Mouse (Mus musculus) layer of hippocampus, adult 9-10 months (tissue): ENCODE data around the gene Tas1r1.

Experiments used
- DNase-seq: peaks from one replicate; pipeline ENCODE4 v3.0.0; 2022; ENCODE audit warnings: low spot score

Tas1r1 gene

DNA sequence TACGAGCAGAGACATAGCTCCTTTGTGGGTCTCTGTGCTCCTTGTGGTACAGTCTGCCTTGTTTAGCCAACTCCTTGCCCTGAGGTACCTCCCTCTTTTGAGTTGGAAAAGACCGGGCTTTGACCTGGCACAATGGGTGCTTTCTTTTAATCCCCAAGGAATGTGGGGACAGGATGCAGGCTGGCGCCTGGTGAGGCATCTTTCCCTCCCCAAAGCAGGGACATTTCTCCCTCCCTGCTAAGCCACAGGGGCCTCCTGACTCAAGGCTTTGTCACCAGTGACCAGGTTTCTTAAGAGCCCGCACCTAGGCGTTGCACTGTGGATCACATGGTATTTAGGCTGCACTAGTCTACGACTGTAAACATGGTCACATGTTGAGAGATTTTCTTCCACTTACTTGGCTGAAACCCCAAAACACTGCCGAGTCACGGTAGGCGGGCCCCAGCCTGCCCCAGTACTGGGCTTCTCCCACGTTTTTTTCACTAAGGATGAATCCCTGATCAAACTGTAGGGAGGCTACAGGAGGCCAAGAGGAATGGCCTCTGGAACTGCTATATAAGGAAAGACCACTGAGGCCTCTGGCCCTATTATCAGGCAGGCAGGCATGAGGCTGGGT lies 28.2 kb downstream of the Tas1r1 start:
- DNase-seq = no peak

DNA sequence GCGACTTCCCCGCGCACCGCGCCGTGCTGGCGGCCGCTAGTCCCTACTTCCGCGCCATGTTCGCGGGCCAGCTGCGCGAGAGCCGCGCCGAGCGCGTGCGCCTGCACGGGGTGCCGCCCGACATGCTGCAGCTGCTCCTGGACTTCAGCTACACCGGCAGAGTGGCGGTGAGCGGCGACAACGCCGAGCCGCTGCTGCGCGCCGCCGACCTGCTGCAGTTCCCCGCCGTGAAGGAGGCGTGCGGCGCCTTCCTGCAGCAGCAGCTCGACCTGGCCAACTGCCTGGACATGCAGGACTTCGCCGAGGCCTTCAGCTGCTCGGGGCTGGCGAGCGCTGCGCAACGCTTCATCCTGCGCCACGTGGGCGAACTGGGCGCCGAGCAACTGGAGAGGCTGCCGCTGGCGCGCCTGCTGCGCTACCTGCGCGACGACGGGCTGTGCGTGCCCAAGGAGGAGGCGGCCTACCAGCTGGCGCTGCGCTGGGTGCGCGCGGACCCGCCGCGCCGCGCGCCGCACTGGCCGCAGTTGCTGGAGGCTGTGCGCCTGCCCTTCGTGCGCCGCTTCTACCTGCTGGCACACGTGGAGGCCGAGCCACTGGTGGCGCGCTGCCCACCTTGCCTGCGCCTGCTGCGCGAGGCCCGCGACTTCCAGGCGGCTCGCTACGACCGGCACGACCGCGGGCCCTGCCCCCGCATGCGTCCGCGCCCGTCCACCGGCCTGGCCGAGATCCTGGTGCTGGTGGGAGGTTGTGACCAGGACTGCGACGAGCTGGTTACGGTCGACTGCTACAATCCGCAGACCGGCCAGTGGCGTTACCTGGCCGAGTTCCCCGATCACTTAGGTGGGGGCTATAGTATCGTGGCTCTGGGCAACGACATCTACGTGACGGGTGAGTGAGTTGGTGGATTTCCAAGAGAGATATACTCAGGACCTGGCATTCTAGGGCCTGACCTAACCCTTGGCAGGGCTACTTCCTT lies 29.0 kb downstream of the Tas1r1 start:
- no peak for DNase-seq

DNA sequence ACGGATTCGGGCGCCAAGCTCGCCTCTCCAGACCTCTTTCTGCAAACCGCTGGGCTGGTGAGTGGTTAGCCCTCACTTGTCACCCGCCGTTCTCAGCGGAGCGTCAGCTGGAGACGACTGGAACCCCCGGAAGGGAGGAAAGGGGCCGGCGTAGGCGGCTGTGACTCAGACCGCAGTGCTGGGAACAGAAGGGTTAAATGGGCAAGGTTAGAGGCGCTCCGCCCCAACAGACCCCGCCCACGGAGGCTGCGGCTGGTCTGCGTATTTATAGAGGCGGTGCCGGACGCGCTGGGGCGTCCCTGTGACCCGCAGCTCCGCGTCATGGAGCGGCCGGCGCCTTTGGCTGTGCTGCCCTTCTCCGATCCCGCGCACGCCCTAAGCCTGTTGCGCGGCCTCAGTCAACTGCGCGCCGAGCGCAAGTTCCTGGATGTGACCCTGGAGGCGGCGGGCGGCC lies 29.7 kb downstream of the Tas1r1 start, which contains the start of gene Klhl21:
Gene Klhl21 (plus strand): TSS at position 182 of the 454 bp plus-strand sequence.
- peak; percentile 90 for DNase-seq

DNA sequence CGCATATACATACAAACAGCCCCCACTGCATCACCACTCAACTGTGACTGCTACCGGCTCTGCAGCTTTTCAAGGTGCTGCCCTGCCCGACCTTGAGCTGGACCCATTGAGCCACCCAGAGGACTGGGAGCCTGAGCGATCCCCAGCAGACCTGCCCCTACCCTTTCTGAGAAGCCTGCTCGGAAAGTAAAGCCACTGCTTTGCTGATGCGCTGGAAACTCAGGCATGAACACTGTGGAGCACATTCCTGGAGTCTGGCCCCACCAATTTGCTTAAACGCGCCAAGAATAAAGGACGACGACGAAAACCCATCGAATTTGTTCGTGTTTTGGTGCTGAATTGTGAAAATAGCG lies 30.2 kb downstream of the Tas1r1 start:
- DNase-seq = no peak

DNA sequence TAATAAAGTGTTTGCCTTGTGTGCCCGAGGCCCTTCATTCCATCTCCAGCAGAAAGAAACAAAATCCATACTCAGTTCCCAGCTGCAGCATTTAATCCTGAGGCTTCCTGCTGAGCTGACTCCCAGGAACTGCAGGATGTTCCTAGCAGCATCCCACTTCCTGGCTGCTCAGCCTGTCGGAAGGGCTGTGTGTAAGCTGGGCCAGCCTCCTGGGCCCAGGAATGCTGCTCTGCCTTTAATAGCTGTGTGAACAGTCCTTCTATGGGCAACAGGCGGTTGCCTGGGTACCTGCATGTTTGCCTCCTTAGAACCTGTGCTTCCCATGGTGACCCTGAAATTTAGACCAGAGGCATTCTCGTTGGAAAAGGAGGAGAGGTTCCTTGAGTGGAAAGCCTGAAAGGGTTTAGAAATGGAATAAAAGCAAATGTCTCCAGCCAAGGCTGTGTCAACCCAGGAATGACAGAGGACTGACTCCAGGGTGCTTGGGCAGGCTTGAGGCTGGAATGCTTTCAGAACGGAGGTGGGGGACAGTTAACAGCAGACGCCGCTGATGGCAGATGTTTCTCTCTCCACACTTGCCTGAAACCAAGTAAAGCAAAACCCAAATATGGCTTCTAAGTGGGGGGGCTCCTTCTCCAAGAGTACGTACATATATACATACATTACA lies 30.8 kb downstream of the Tas1r1 start:
- no peak for DNase-seq

DNA sequence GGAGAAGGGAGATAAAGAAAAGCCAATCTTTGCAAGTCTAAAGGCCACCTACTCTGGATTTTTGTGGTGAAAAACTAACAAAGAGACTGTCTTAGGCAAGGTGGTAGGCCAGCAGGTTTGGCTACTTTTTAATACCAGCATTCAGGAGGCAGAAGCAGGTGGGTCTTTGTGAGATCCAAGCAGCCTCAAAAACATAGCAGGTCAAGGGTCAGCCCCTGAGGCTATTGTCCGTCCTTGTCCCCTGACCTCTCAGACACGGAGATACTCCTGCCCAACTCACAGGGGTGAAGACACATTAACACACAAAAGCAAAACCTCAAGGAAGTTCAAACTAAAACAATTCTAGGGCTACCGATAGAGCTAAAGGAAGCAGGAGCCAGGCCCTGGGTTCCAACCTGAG lies 31.6 kb downstream of the Tas1r1 start:
- no peak for DNase-seq

DNA sequence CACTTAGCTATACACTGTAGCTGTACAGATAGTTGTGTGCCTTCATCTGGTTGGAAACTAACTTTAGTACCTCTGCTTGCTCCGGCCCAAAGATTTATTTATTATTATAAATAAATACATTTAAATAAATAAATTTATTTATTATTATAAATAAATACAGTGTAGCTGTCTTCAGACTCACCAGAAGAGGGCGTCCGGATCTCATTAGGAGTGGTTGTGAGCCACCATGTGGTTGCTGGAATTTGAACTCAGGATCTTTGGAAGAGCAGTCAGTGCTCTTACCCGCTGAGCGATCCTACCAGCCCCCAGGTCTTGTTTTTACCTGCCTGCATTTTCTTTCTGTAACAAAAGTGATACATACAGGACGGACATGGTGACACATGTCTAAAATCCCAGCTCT lies 32.2 kb downstream of the Tas1r1 start:
- DNase-seq = no peak

DNA sequence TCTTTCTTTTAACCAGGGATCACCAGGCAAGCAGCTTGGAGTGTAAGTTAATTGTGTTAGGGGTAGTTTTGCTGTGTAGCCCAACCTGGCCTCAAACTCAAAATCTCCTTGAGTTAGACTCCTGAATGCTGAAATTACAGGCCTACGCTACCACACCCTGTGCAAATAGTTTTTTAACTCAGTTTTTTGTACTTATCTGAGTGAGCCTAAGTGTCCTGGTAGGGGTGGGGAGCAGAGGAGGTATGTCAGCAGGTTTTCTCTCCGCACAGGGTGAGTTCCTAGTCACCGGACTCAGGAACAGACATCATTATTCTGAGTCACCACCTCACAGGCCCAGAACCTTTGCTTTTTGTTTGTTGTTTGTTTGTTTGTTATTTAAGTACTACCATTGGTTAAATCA lies 36.3 kb downstream of the Tas1r1 start:
- DNase-seq = no peak

DNA sequence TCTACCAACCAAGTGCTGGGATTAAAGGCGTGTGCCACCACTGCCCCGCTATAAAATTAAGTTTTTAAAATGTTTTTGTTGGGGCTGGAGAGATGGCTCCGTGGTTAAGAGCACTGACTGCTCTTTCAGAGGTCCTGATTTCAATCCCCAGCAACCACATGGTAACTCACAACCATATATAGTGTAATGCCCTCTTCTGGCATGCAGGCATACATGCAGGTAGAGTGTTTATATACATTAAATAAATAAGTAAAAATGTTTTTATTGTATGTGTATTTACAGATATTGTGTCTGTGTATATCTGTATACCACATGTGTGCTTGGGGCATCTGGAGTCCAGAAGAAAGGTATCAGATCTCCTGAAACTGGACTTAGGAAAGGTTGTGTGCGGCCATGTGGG lies 37.0 kb downstream of the Tas1r1 start:
- DNase-seq = no peak

DNA sequence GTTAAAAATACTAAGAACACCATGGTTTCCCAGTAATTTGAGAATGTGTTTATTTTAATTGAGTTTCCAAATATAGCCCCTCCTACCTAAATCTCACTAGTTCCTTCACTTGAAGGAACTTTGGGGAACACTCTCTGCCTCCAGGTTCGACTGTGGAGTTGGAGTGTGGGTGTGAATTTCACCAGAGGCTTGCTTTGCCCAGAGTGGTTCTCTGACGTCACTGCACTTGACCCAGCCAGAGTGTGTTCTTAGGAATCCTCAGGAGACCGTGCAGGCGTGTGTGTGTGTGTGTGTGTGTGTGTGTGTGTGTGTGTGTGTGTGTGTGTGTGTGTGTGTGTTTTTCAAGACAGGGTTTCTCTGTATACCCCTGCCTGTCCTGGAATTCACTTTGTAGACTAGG lies 37.5 kb downstream of the Tas1r1 start:
- no peak for DNase-seq

DNA sequence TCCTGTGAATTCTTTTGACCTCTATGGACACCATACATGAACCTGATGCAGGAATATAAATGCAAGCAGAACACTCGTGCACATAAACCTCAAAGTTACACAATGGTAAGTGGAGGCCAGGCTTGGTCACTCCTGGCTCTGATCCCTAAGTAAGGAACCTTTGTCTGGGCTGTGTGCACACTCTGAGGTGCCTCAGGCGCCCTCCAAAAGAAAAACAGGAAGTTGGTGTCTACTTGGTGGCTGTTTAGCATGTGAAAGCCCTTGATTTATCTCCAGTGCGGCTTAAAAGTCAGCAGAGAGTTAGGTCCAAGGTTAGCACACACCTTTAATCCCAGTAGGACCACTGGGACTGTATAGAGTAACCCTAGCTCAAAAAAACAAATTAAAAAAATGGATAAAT lies 38.9 kb downstream of the Tas1r1 start:
- no peak for DNase-seq

DNA sequence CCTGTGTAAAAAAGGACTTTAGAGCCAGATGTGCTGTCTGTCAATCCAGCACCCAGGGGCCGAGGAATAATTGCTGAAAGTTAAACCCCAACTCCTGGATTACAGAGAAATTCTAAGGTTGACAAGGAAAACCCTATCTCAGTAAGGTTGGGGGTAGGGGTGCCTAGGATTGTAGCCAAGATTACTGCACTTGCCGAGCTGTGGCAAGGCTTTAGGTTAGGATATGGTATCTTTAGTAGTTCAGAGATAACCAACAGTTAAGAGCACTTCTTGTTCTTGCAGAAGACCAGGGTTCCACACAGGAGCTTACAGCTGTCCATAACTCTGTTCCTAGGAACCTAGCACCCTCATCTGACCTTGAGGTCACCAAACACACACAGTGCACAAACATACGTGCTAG lies 40.7 kb downstream of the Tas1r1 start:
- no peak for DNase-seq

DNA sequence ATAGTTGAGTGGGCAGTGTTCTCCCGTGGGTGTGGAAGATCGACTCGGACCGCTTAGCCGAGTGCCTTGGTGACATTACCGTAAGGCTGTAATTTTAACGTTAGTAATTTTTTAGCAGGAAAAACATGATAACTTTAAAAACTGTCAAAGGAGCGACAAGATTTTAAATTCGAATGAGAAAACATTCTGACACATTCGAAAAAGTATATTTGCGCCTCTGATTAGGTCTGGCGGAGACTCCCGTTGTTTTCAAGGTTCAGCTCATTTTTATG lies 41.5 kb downstream of the Tas1r1 start:
- no peak for DNase-seq

DNA sequence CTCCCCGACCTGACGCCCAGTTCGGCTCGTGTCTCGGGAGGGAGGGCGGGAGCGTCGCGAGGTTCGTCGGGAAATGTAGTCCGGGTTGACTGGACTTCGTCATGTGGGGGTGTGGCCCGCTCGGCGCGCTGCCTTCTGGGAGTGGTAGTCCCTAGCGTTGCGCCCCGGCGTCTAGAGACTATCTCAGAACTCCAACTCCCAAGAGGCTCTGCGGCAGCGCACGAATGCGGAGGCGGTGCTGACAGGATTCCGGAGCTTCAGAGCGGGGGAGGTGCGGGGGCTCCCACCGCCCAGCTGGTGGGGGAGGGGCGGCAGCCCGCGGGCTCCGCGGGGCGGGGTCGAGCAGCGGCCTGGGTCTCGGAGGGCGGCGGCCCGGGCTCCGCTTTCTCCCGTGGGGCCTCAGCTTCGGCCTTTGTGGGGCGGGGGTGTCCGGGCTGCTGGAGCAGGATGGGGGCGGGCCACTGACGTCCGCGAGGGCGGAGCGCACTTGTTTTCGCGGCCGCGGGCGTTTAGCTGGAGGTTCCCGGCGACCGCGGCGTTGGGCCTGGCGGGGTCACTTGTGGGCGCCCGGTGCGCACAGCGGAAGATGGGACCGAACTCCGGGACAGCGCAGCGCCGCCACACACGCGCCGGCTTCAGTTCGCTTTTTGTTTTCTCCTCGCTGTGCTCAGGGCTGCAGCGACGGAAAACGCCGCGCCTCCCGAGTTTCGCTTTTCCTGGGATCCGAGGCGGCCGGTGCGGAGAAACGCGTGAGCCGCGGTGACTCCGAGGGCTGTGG lies 42.0 kb downstream of the Tas1r1 start, which contains the start of gene Phf13:
Gene Phf13 (minus strand): TSS at position 86 of the 778 bp plus-strand sequence.
- DNase-seq = peak; percentile 94

DNA sequence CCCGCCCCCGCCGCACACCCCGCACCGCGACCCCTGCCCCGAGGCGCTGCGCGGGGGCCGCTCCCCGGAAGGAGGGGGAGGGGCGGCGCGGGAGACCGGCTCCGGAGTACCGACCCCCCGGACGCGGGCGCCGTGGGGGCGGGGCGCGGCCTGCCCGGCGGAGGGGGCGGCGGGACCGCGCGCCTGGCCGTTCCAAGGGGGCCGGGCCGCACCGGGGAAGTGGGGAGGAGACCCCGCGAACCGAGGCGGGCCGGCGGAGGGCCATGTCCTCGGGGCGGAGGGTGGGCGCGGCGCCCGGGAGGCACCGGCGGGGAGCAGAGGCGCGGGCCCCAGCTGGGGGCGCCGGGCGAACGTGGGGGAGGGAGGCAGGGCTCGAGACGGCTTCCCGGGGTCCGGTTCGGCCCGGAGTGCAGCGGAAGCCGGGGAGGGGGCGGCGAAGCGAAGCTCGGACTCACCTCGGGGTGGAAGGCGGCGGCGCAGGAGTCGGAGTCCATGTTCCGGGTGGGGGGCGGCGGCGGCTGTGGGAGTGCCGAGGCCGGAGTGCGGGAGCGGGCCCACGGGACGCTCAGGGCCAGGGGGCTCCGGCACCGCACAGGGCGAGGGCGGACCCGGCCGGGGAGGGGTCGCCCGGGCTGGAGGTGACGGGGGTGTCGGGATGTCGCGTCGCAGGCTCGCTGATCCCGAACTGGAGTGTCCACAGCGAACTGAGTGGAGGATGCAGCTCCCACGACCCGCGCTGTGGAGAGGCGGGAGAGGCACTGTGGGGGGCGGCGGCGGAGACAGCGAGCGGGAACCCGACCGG lies 42.8 kb downstream of the Tas1r1 start:
- no peak for DNase-seq

DNA sequence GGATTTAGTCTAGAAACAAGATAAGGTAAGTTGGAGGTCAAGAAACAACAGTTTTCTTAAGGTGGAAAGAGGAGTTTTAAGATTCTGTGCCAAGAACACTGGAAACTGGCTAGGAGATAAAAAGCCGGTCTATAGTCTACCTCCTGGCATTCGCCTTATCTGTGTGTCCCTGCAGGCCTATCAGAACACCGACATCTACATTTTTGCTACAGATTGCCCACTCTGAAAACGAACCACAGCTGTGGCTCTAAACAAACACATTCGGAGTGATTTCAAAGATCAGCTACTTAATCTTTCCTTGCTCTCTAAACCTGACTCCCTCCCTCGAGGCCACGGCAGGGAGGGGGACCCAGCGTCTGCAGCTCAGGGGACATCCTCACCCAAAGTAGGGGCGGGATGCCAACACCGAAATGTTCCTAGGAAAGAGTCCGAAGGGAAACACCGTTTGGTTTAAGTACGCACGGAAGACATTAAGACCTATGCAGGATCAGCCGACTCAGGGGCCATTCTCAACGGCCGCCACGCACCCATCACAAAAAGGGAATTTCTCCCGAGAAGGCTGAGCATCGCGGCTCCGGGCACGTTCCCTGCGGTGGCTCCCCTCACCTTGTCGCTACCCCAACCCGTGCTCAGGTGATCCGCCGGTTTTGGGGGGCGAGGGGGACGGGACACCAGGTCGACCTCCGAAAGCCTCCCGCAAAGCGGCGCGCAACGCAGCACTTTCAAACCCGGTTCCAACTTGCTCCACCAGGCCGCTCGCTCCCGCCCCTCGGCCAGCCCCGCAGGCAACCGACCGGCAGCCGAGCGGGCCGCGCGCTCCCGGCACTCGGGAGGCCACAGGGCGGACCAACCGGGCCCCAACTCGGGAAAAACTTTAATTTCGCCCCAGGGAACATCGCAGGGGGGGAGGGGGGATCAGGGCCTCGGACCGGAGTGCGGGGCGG lies 43.9 kb downstream of the Tas1r1 start:
- DNase-seq = no peak

DNA sequence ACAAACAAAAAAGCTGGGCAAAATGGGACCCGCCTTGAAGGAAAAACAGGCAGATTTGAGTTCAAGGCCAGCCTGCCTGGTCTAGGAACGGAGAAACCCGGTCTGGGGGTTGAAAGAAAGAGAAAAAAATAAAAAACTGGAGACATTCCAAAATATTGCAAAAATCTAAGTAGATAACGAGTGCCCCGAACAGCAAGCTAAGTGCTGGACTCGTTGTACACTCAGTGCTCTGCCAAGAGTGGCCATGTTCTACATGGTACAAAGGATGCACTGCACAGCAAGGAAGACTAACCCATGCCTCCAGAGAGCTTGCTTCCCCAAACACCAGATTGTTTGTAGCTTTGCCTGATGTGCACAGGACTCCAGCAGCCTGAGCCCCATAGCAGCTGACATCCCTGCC lies 45.3 kb downstream of the Tas1r1 start:
- DNase-seq = no peak

DNA sequence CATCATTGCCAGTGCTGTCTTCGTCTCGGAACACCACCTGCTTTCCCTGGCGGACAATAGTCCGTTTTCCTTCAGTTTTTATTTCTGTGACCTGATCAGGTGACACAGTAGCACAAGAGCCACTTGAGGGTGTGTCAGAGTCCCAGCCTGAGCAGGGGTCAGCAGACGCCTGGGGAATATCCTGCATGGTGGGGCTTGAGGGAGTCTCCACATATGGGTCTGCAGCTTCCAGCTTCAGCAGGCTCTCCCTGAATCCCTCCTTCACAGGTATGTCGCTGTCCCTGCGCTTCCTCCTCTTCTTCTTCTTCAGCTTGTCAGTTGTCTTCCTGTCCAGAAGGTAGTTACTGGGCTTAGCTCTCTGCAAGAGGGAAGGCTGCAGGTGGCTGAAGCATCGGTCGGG lies 46.3 kb downstream of the Tas1r1 start:
- DNase-seq = no peak

DNA sequence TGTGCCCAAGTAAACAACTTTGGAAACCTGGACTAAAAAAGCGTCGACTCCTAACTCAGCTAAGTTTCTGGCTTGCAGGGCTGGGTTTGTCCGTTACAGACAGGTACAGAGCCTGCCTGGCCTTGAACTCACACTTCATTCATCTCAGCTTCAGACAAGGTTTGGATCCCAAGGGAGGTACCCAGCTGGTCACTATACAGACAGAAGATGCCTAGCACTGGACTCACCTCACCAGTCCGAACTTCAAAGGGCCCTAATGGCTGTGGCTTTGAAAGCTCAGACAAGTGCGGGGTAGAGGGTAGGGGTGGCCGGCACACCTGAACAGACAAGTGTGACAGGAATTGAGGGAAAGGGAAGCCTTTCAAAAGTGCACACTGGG lies 49.3 kb downstream of the Tas1r1 start:
- no peak for DNase-seq

DNA sequence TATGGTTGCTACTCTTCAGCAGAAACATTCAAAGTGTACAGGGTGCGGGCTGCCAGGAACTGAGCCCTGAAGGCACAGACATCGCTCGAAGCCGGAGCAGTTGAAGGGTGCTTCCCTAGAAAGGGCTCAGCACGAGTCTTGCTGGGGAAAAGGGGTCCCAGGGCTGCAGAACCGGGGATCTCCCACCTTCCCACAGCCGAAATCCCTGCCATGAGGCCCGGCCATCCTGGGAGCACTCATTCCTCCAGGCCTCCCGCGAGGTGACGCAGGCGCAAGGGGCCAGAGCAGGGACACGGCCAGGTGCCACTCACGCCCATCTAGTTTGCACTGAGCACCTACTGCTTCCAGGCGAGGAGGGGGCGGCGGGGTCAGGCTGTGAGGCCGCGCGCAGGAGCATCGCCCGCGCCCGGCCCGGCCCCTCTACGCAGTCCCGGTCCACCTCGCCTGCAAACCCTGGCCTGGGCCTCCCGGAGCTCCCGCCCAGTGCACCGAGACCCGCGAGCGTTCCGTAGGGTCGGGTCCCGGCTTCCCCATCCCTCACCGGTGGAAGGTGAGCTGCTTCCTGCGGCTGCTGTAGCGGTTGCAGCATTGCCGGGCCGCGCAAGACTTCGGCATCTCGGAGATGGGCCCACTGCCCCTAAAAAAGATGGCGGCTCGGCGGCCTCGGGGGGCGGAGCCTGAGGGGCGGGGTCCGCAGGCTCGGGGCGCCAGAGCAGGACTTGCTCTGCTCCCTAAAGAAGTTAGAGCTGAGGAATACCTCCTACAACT lies 49.8 kb downstream of the Tas1r1 start, which contains the start of gene Thap3:
Gene Thap3 (minus strand): TSS at position 656 of the 768 bp plus-strand sequence.
- DNase-seq = no peak
